Mouse (Mus musculus) testis, adult 2 months (tissue): ENCODE measurements around the gene Cpm. TPM values are rescaled to one million over a fixed set of nuclear protein-coding genes. Genes with fewer than 3 reads are reported as not detected.

Experiments
- H3K27ac ChIP-seq: fragments of 200-500 bp; 2 replicates; pipeline ENCODE4 v1.5.1; 2012; ENCODE audit warnings: low read depth, low read length; ENCODE audit not compliant: control insufficient read depth, insufficient read depth
- H3K27me3 ChIP-seq: fragments of 200-500 bp; 2 replicates; pipeline ENCODE4 v1.6.1; 2012; ENCODE audit warnings: mild to moderate bottlenecking, low read length, moderate library complexity; ENCODE audit not compliant: control insufficient read depth, insufficient read depth
- H3K36me3 ChIP-seq: fragments of 200-500 bp; 2 replicates; pipeline ENCODE4 v1.6.1; 2012; ENCODE audit warnings: mild to moderate bottlenecking, low read length; ENCODE audit not compliant: control insufficient read depth, insufficient read depth
- H3K4me1 ChIP-seq: fragments of 200-500 bp; 2 replicates; pipeline ENCODE4 v1.6.1; 2012; ENCODE audit warnings: low read length; ENCODE audit not compliant: control insufficient read depth, insufficient read depth
- H3K4me3 ChIP-seq: fragments of 200-500 bp; 2 replicates; pipeline ENCODE4 v1.5.1; 2012; ENCODE audit warnings: low read depth, mild to moderate bottlenecking, low read length, moderate library complexity, mixed read lengths; ENCODE audit not compliant: control insufficient read depth
- CTCF ChIP-seq: fragments of 200-500 bp; IDR thresholded peaks from 2 replicates; pipeline ENCODE4 v1.5.1; 2012; ENCODE audit warnings: low read depth, mild to moderate bottlenecking, inconsistent platforms, low read length, moderate library complexity; ENCODE audit not compliant: control insufficient read depth, insufficient read depth, insufficient replicate concordance
- POLR2A ChIP-seq: fragments of 200-500 bp; IDR thresholded peaks from 2 replicates; pipeline ENCODE4 v1.6.1; 2012; ENCODE audit warnings: low read depth, mild to moderate bottlenecking, inconsistent platforms, low read length, moderate library complexity; ENCODE audit not compliant: control insufficient read depth
- polyA plus RNA-seq: library from polyadenylated mRNA; depleted of rRNA; stranded (reverse); fragments of >200 nt; gene quantifications from 2 replicates; pipeline ENCODE4 v1.2.3, GENCODE M21; 2012

Gene Cpm
- polyA plus RNA-seq, 1 experiment, result 0.77 TPM

- no peak overlapping the region for H3K27ac ChIP-seq
- no peak overlapping the region for H3K4me3 ChIP-seq
- H3K27me3 ChIP-seq, result no peaks in the 10 kb centered on the region
- H3K4me1 ChIP-seq, result no peaks in the 10 kb centered on the region; the same call in 1 of the 2 replicates
- no peaks in the 10 kb centered on the region for H3K36me3 ChIP-seq
- no peak for TF ChIP-seq POLR2A
- no peak for TF ChIP-seq CTCF
Measured at GRCm38 (mm10) chr10:117670092-117670491, 40.8 kb downstream of the Cpm start.

GRCm38 (mm10) chr10:117670791-117671190, 41.5 kb downstream of the Cpm start:
- no peaks in the 10 kb centered on the region for H3K27me3 ChIP-seq
- no peaks in the 10 kb centered on the region for H3K36me3 ChIP-seq
- no peak overlapping the region for H3K4me3 ChIP-seq
- H3K4me1 ChIP-seq, result peaks cover 2% of the 10 kb centered on the region; the same call in 1 of the 2 replicates
- no peak overlapping the region for H3K27ac ChIP-seq
- no peak for TF ChIP-seq CTCF
- TF ChIP-seq POLR2A, result no peak

- Histone ChIP-seq H3K4me3 (no peak overlapping the region), H3K27me3 (no peaks in the 10 kb centered on the region), H3K36me3 (no peaks in the 10 kb centered on the region), H3K27ac (no peak overlapping the region), H3K4me1 (peaks cover 2% of the 10 kb centered on the region; the same call in 1 of the 2 replicates)
- TF ChIP-seq POLR2A, result no peak
- no peak for TF ChIP-seq CTCF
Measured at GRCm38 (mm10) chr10:117671266-117671665, 42.0 kb downstream of the Cpm start.

GRCm38 (mm10) chr10:117671930-117672666, 42.8 kb downstream of the Cpm start:
- no peaks in the 10 kb centered on the region for H3K36me3 ChIP-seq
- H3K4me3 ChIP-seq, result no peak overlapping the region
- no peak for TF ChIP-seq CTCF
- H3K4me1 ChIP-seq, result peaks cover 6% of the 10 kb centered on the region; the same call in 1 of the 2 replicates
- H3K27ac ChIP-seq, result no peak overlapping the region
- H3K27me3 ChIP-seq, result no peaks in the 10 kb centered on the region

- H3K27ac ChIP-seq, result no peak overlapping the region
- TF ChIP-seq POLR2A, result no peak
- no peak for TF ChIP-seq CTCF
Measured at GRCm38 (mm10) chr10:117672693-117673092, 43.4 kb downstream of the Cpm start.

GRCm38 (mm10) chr10:117673913-117674312, 44.6 kb downstream of the Cpm start:
- H3K4me3 ChIP-seq, result no peak overlapping the region
- H3K4me1 ChIP-seq, result peaks cover 6% of the 10 kb centered on the region; the same call in 1 of the 2 replicates
- no peak overlapping the region for H3K27ac ChIP-seq
- no peaks in the 10 kb centered on the region for H3K27me3 ChIP-seq
- H3K36me3 ChIP-seq, result no peaks in the 10 kb centered on the region
- TF ChIP-seq CTCF (no peak), POLR2A (no peak)

More at GRCm38 (mm10) chr10:117672693-117673092, 43.4 kb downstream of the Cpm start:
- Histone ChIP-seq H3K4me1 (peaks cover 6% of the 10 kb centered on the region; the same call in 1 of the 2 replicates), H3K27me3 (no peaks in the 10 kb centered on the region), H3K4me3 (no peak overlapping the region), H3K36me3 (no peaks in the 10 kb centered on the region)

- no peak overlapping the region for H3K27ac ChIP-seq
- TF ChIP-seq POLR2A, result no peak
- TF ChIP-seq CTCF, result no peak
- no peaks in the 10 kb centered on the region for H3K27me3 ChIP-seq
- peaks cover 6% of the 10 kb centered on the region; the same call in 1 of the 2 replicates for H3K4me1 ChIP-seq
- no peaks in the 10 kb centered on the region for H3K36me3 ChIP-seq
- H3K4me3 ChIP-seq, result no peak overlapping the region
Measured at GRCm38 (mm10) chr10:117674359-117675019, 45.2 kb downstream of the Cpm start.
